Mouse (Mus musculus) ES-Bruce4 (cell line): ENCODE measurements around the gene Apom. TPM values are rescaled to one million over a fixed set of nuclear protein-coding genes. Genes with fewer than 3 reads are reported as not detected.

Experiments
- H3K27ac ChIP-seq: 2 replicates; pipeline ENCODE4 v1.5.1; 2012; ENCODE audit warnings: low read length, inconsistent platforms; ENCODE audit not compliant: insufficient read depth
- H3K27me3 ChIP-seq: 2 replicates; pipeline ENCODE4 v1.6.1; 2012; ENCODE audit warnings: mild to moderate bottlenecking, low read length, inconsistent platforms; ENCODE audit not compliant: control insufficient read depth, poor library complexity, insufficient read depth, severe bottlenecking
- H3K36me3 ChIP-seq: 2 replicates; pipeline ENCODE4 v1.6.1; 2012; ENCODE audit warnings: inconsistent platforms, mild to moderate bottlenecking, low read length, moderate library complexity; ENCODE audit not compliant: control insufficient read depth, poor library complexity, insufficient read depth, severe bottlenecking
- H3K4me1 ChIP-seq: one replicate; pipeline ENCODE4 v1.8.1; 2011; ENCODE audit warnings: low read length; ENCODE audit not compliant: control insufficient read depth, insufficient read depth
- H3K4me3 ChIP-seq: 2 replicates; pipeline ENCODE4 v1.5.1; 2011; ENCODE audit warnings: low read depth, mild to moderate bottlenecking, low read length
- H3K9ac ChIP-seq: 2 replicates; pipeline ENCODE4 v1.6.1; 2012; ENCODE audit warnings: low read depth, mild to moderate bottlenecking, inconsistent platforms; ENCODE audit not compliant: poor library complexity, severe bottlenecking
- H3K9me3 ChIP-seq: replicated peaks from 2 replicates; pipeline ENCODE4 v1.6.1; 2012; ENCODE audit warnings: mild to moderate bottlenecking, low read length, inconsistent platforms; ENCODE audit not compliant: control insufficient read depth, poor library complexity, insufficient read depth, severe bottlenecking
- CTCF ChIP-seq: IDR thresholded peaks from one replicate; pipeline ENCODE4 v1.8.1; 2011; ENCODE audit warnings: low read depth, low read length
- EP300 ChIP-seq: IDR thresholded peaks from 2 replicates; pipeline ENCODE4 v1.6.1; 2011; ENCODE audit warnings: low read depth, low read length; ENCODE audit not compliant: insufficient read depth
- POLR2A ChIP-seq: IDR thresholded peaks from one replicate; pipeline ENCODE4 v1.8.1; 2011; ENCODE audit warnings: low read length; ENCODE audit not compliant: insufficient read depth
- polyA plus RNA-seq: library from polyadenylated mRNA; stranded (reverse); fragments of >200 nt; gene quantifications from 2 replicates; pipeline ENCODE4 v1.2.4, GENCODE M21; 2011; ENCODE audit warnings: low read depth; ENCODE audit not compliant: missing spikeins, insufficient read depth, insufficient read length

The Apom gene
- polyA plus RNA-seq, 1 experiment: not detected

DNA sequence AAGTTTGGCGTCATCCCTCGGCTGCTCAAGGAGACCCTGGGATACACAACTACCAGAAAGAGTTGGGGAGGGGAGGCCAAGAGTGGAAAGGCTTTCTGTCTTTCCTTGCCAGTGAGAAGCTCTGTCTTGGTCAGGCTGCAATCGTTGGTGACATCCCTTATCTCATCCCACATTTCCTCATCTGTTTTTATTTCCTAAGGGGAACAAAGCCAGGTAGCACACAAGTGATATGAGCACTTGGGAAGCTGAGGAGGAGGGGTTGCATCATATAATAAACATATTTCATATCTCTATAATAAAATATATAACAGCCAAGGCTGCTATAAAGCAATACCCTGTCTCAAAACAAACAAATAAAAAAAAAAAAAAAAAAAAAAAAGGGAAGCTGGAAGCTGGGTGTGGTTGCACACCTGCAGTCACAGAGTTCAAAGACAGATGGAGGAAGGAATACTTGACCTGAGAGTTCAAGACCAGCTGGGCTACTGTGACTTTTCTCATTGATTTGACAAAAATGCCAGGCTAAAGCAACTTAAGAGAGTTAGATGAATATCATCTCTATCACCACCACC lies 47.8 kb downstream of the Apom start:
- Histone ChIP-seq H3K9ac (no peak overlapping the region), H3K9me3 (no peaks in the 10 kb centered on the region)
- TF ChIP-seq CTCF: no peak
- TF ChIP-seq POLR2A: no peak
- TF ChIP-seq EP300: no peak

DNA sequence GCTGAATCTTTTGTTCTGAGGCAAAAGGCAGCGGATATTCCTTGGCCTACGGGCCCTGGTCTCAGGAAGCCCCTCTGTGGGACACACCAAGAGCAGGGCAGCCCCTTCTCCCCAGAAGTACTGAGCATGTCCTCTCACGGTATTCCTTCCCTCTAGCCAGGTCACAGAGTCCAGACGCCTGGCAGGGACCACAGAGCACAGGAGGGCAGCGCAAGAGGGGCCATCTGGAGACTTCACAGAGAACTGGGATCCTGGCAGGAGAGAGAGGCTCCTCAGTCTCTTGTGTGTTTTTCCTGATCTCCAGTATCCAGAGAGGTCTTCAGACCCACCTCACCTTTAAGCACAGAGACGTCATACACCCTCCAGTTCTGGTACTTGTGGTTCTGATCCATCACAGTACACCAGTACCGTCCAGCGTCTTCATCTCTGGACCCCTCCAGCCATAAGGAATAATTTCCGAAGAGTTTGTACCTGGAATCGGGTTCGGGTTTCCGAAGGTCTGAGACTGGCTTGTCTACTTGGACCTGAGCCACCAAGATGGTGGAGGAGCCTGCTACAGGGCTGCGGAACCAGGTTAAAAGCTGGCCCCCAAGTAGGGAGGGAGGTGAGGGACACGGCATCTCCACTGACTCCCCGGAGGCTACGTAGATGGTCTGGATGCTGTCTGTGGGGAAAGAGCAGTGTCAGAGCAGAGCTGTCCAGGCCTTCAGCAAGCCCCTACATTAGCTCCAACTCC lies 48.8 kb downstream of the Apom start:
- Histone ChIP-seq H3K36me3 (no peaks in the 10 kb centered on the region), H3K4me1 (no peaks in the 10 kb centered on the region), H3K9me3 (no peaks in the 10 kb centered on the region), H3K27me3 (no peaks in the 10 kb centered on the region), H3K9ac (no peak overlapping the region), H3K4me3 (no peak overlapping the region), H3K27ac (no peak overlapping the region)
- TF ChIP-seq POLR2A (no peak), EP300 (no peak), CTCF (no peak)

More for the DNA sequence above, 47.8 kb downstream of the Apom start:
- H3K36me3 ChIP-seq: no peaks in the 10 kb centered on the region
- H3K27ac ChIP-seq: no peak overlapping the region
- H3K4me1 ChIP-seq: no peaks in the 10 kb centered on the region
- no peaks in the 10 kb centered on the region for H3K27me3 ChIP-seq
- no peak overlapping the region for H3K4me3 ChIP-seq

DNA sequence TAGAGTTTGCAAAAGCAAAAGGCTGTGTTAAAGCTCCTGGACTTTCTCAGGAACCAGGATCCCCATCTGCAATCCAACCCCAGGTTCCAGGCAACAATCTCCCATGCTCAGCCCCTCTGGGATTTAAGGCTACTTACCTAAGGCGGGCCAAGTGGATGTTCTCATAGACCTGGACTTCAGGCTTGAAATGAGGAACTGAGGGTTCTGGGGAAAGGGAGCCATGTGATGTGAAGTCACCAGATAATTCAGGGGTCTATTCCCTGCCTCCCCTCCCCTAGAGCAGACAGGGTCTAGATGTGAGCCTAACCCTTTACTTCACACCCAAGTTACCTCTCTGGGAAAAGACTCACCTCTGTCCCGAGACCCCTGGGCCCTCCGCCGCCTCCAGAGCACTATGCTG lies 51.1 kb downstream of the Apom start:
- Histone ChIP-seq H3K4me1 (peaks cover 2% of the 10 kb centered on the region), H3K9me3 (no peaks in the 10 kb centered on the region), H3K9ac (no peak overlapping the region), H3K4me3 (no peak overlapping the region), H3K27me3 (no peaks in the 10 kb centered on the region), H3K27ac (no peak overlapping the region), H3K36me3 (no peaks in the 10 kb centered on the region)
- TF ChIP-seq CTCF (no peak), EP300 (no peak), POLR2A (no peak)

DNA sequence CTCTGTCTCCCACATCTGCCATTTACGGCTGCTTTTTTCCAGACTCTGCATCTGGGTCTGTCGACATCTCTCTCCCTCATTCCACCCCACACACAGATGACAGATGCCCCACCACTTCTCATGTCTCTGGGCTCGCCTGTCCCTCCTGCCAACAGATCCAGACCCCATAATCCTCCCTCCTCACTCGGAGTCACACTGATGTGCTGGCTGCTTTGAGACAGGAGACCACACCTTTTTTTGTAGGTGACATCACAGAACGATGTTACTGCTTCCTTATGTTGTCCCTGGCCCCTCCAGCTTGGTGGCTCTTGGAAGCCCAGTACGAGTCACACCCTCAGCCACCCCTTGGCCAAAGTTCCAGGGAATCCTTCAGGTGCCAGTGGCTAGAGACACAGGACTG lies 51.6 kb downstream of the Apom start:
- Histone ChIP-seq H3K27ac (no peak overlapping the region), H3K4me3 (no peak overlapping the region), H3K9ac (no peak overlapping the region), H3K27me3 (no peaks in the 10 kb centered on the region), H3K4me1 (peaks cover 2% of the 10 kb centered on the region), H3K9me3 (no peaks in the 10 kb centered on the region), H3K36me3 (no peaks in the 10 kb centered on the region)
- TF ChIP-seq CTCF (no peak), POLR2A (no peak), EP300 (no peak)

DNA sequence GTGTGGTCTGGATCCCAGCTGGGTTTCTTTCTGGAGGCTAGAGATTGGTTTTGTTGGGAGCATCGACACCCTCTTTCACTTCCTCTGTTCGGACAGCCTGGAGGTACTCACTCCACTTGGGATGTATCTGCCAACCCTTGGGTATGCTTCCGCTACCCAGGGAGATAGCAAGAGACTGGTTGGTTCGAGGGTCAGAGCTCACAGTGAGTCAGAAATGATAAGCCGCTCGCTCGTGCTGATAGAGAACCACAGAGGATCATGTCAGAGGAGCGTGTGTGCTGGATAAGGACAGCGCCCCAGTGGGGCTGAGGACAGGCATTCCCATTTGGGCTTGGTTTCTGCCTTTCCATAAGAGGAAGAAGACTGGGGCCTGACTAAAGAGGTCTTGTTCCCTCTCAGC lies 52.1 kb downstream of the Apom start:
- no peaks in the 10 kb centered on the region for H3K36me3 ChIP-seq
- no peak overlapping the region for H3K27ac ChIP-seq
- H3K9me3 ChIP-seq: no peaks in the 10 kb centered on the region
- no peak overlapping the region for H3K4me3 ChIP-seq
- no peak for TF ChIP-seq CTCF
- TF ChIP-seq EP300: no peak
- no peak for TF ChIP-seq POLR2A
- peaks cover 2% of the 10 kb centered on the region for H3K4me1 ChIP-seq
- no peak overlapping the region for H3K9ac ChIP-seq
- H3K27me3 ChIP-seq: no peaks in the 10 kb centered on the region

Other genes with a start within 250 kb of the Apom start
- 9.9 and 10.8 TPM in 2 replicates for gene C2, start 233.8 kb downstream of the Apom start, polyA plus RNA-seq
- 60.9 and 75.4 TPM in 2 replicates for gene Ehmt2, start 233.6 kb downstream of the Apom start, polyA plus RNA-seq
- 5.3 and 5.8 TPM in 2 replicates for gene Slc44a4, start 217.6 kb downstream of the Apom start, polyA plus RNA-seq
- gene Neu1, start 200.8 kb downstream of the Apom start, polyA plus RNA-seq: 13.6 and 15.1 TPM in 2 replicates
- 2.6 and 3.0 TPM in 2 replicates for gene Hspa1b, start 172.8 kb downstream of the Apom start, polyA plus RNA-seq
- gene Gm20481, start 162.1 kb downstream of the Apom start, polyA plus RNA-seq: not detected in 2 replicates
- gene Hspa1a, start 159.9 kb downstream of the Apom start, polyA plus RNA-seq: 1.9 and 2.5 TPM in 2 replicates
- gene Hspa1l, start 159.3 kb downstream of the Apom start, polyA plus RNA-seq: 0.25 TPM in 1 of 2 replicates, not detected in the other
- gene Lsm2, start 150.2 kb downstream of the Apom start, polyA plus RNA-seq: 163 and 166 TPM in 2 replicates
- gene Vars, start 131.1 kb downstream of the Apom start, polyA plus RNA-seq: 108 and 123 TPM in 2 replicates
- 0.30 and 0.33 TPM in 2 replicates for gene Vwa7, start 115.5 kb downstream of the Apom start, polyA plus RNA-seq
- gene Sapcd1, start 104.0 kb downstream of the Apom start, polyA plus RNA-seq: 1.7 and 3.9 TPM in 2 replicates
- gene Msh5, start 85.3 kb downstream of the Apom start, polyA plus RNA-seq: 6.7 and 7.4 TPM in 2 replicates
- gene Clic1, start 82.1 kb downstream of the Apom start, polyA plus RNA-seq: 173 and 182 TPM in 2 replicates
- 92.5 and 101 TPM in 2 replicates for gene Ddah2, start 73.0 kb downstream of the Apom start, polyA plus RNA-seq
- 3.7 and 4.0 TPM in 2 replicates for gene Ly6g6c, start 66.7 kb downstream of the Apom start, polyA plus RNA-seq
- 2.8 and 3.3 TPM in 2 replicates for gene Mpig6b, start 65.9 kb downstream of the Apom start, polyA plus RNA-seq
- gene Ly6g6e, start 55.1 kb downstream of the Apom start, polyA plus RNA-seq: 27.5 and 31.2 TPM in 2 replicates
- 1.3 and 1.9 TPM in 2 replicates for gene Ly6g6d, start 54.0 kb downstream of the Apom start, polyA plus RNA-seq
- not detected in 2 replicates for gene Ly6g6f, start 46.4 kb downstream of the Apom start, polyA plus RNA-seq
- 12.7 and 15.6 TPM in 2 replicates for gene Abhd16a, start 42.8 kb downstream of the Apom start, polyA plus RNA-seq
- gene Ly6g5c, start 23.8 kb downstream of the Apom start, polyA plus RNA-seq: not detected in 2 replicates
- gene Ly6g5b, start 16.6 kb downstream of the Apom start, polyA plus RNA-seq: not detected in 2 replicates
- gene Gpank1, start 10.6 kb downstream of the Apom start, polyA plus RNA-seq: 18.9 and 19.1 TPM in 2 replicates
- gene Csnk2b, start 10.0 kb downstream of the Apom start, polyA plus RNA-seq: 146 and 173 TPM in 2 replicates
- 4.3 and 8.1 TPM in 2 replicates for gene D17H6S53E, start 5.7 kb downstream of the Apom start, polyA plus RNA-seq
- 231 and 262 TPM in 2 replicates for gene Bag6, start 3.1 kb upstream of the Apom start, polyA plus RNA-seq
- 236 and 256 TPM in 2 replicates for gene Prrc2a, start 32.8 kb upstream of the Apom start, polyA plus RNA-seq
- gene Aif1, start 44.0 kb upstream of the Apom start, polyA plus RNA-seq: 2.1 TPM in 1 of 2 replicates, not detected in the other
- gene Lst1, start 56.4 kb upstream of the Apom start, polyA plus RNA-seq: 2.3 and 2.5 TPM in 2 replicates
- 10.7 and 14.2 TPM in 2 replicates for gene Ltb, start 62.4 kb upstream of the Apom start, polyA plus RNA-seq
- gene Tnf, start 70.0 kb upstream of the Apom start, polyA plus RNA-seq: not detected in 2 replicates
- gene Lta, start 73.3 kb upstream of the Apom start, polyA plus RNA-seq: 0.64 TPM in 1 of 2 replicates, not detected in the other
- gene Gm16181, start 88.8 kb upstream of the Apom start, polyA plus RNA-seq: not detected in 2 replicates
- gene Atp6v1g2, start 101.6 kb upstream of the Apom start, polyA plus RNA-seq: 2.3 and 4.2 TPM in 2 replicates
- 7.9 and 12.5 TPM in 2 replicates for gene Nfkbil1, start 103.7 kb upstream of the Apom start, polyA plus RNA-seq
- 245 and 258 TPM in 2 replicates for gene Ddx39b, start 109.7 kb upstream of the Apom start, polyA plus RNA-seq
- 19.8 and 23.1 TPM in 2 replicates for gene H2-D1, start 130.7 kb upstream of the Apom start, polyA plus RNA-seq
- gene H2-Q1, start 188.4 kb upstream of the Apom start, polyA plus RNA-seq: not detected in 2 replicates
- 5.6 and 5.8 TPM in 2 replicates for gene H2-Q2, start 210.2 kb upstream of the Apom start, polyA plus RNA-seq
- gene H2-Q4, start 247.6 kb upstream of the Apom start, polyA plus RNA-seq: 10.0 and 11.6 TPM in 2 replicates